8 mouse cellular contexts compared by ENCODE assay signal in genomic region chr4:129288067-129288466, GRCm38 (mm10). TPM values are rescaled to one million over a fixed set of nuclear protein-coding genes. Genes with fewer than 3 reads are reported as not detected.
DNase-seq lines count a peak whose midpoint lies in the region; ATAC-seq and TF ChIP-seq lines count a peak whose summit lies in the region.

No protein-coding gene starts in this region.

- TF ChIP-seq CTCF in lung, embryonic 14.5 days (IDR thresholded peaks at IDR 0.05; ENCODE audit: low read depth) = no peak

- H3K36me3 ChIP-seq in lung, embryonic 14.5 days (ENCODE audit: insufficient read depth) = no peaks in the 10 kb centered on the region
- H3K36me3 ChIP-seq in intestine, embryonic 14.5 days (ENCODE audit: control insufficient read depth, insufficient read depth, low read length) = no peaks in the 10 kb centered on the region
- no peaks in the 10 kb centered on the region for H3K36me3 ChIP-seq in neural tube, embryonic 12.5 days

- H3K4me1 ChIP-seq in lung, embryonic 14.5 days (ENCODE audit: insufficient read depth) = peaks cover 10% of the 10 kb centered on the region; the same call in 1 of the 2 replicates
- peaks cover 7% of the 10 kb centered on the region; the same call in 1 of the 2 replicates for H3K4me1 ChIP-seq in intestine, embryonic 14.5 days (replicated peaks; ENCODE audit: control insufficient read depth, insufficient read depth, low read length)
- H3K4me1 ChIP-seq in neural tube, embryonic 12.5 days = peaks cover 13% of the 10 kb centered on the region

- no peak for DNase-seq in lung, embryonic 14.5 days
- DNase-seq in lung, postnatal 25 days (ENCODE audit: low spot score) = no peak
- DNase-seq in gastrocnemius, adult 8-10 months (ENCODE audit: low spot score in 2 of 2) = peak; percentile 37 to 57
- no peak for DNase-seq in intestine, embryonic 14.5 days (ENCODE audit: low spot score)
- DNase-seq in ovary, postnatal 36 days (ENCODE audit: low spot score) = no peak
- DNase-seq in ovary, postnatal 14 days (ENCODE audit: low spot score) = no peak
- no peak for DNase-seq in retina, embryonic 14.5 days (ENCODE audit: low spot score)

- H3K9ac ChIP-seq in lung, embryonic 14.5 days = no peak overlapping the region
- no peak overlapping the region for H3K9ac ChIP-seq in intestine, embryonic 14.5 days (ENCODE audit: low read length)
- H3K9ac ChIP-seq in neural tube, embryonic 12.5 days = no peak overlapping the region

- H3K4me2 ChIP-seq in lung, embryonic 14.5 days = peak overlapping the region; percentile 97; the same call in 1 of the 2 replicates
- H3K4me2 ChIP-seq in intestine, embryonic 14.5 days (ENCODE audit: low read length) = peak overlapping the region; percentile 100
- peak overlapping the region; percentile 97 for H3K4me2 ChIP-seq in neural tube, embryonic 12.5 days (replicated peaks)

- no peak for ATAC-seq in lung, embryonic 14.5 days (ENCODE audit: insufficient read depth)
- ATAC-seq in intestine, embryonic 14.5 days (replicated peaks; ENCODE audit: low FRiP score, low TSS enrichment, low read depth) = no peak
- ATAC-seq in neural tube, embryonic 12.5 days (ENCODE audit: low FRiP score, low read depth) = no peak

- peak overlapping the region; percentile 46 for H3K4me3 ChIP-seq in lung, embryonic 14.5 days (ENCODE audit: low read depth, low read length)
- no peak overlapping the region; the same call in 1 of the 2 replicates for H3K4me3 ChIP-seq in intestine, embryonic 14.5 days (ENCODE audit: low read depth, low read length)
- H3K4me3 ChIP-seq in neural tube, embryonic 12.5 days = no peak overlapping the region

- 29% methylated on average over 3 of the region's 3 CpGs for WGBS in lung, embryonic 14.5 days
- 33% methylated on average over 3 of the region's 3 CpGs for WGBS in intestine, embryonic 14.5 days
- 41% methylated on average over 3 of the region's 3 CpGs for WGBS in neural tube, embryonic 12.5 days

- no peaks in the 10 kb centered on the region for H3K9me3 ChIP-seq in lung, embryonic 14.5 days (ENCODE audit: low read depth, low read length)
- no peaks in the 10 kb centered on the region for H3K9me3 ChIP-seq in intestine, embryonic 14.5 days (ENCODE audit: control insufficient read depth, low read length)
- H3K9me3 ChIP-seq in neural tube, embryonic 12.5 days = no peaks in the 10 kb centered on the region

- peaks cover 20% of the 10 kb centered on the region for H3K27me3 ChIP-seq in lung, embryonic 14.5 days (ENCODE audit: insufficient read depth, low read length)
- H3K27me3 ChIP-seq in intestine, embryonic 14.5 days (replicated peaks; ENCODE audit: control insufficient read depth, insufficient read depth, low read length) = peaks cover 17% of the 10 kb centered on the region
- peaks cover 22% of the 10 kb centered on the region for H3K27me3 ChIP-seq in neural tube, embryonic 12.5 days (replicated peaks)

- H3K27ac ChIP-seq in lung, embryonic 14.5 days (ENCODE audit: low read depth) = no peak overlapping the region
- no peak overlapping the region for H3K27ac ChIP-seq in intestine, embryonic 14.5 days (ENCODE audit: low read depth)
- no peak overlapping the region for H3K27ac ChIP-seq in neural tube, embryonic 12.5 days

RNA-seq across cellular contexts. Expression of gene Sync, which starts 0.7 kb away (rescaled TPM):
- 0.33 and 0.54 TPM in 2 replicates for polyA plus RNA-seq in lung, embryonic 14.5 days (2014; fragmentation: Nextera tagmentation; extraction: Ambion mirVana)
- 10 to 100 TPM; 46.1 to 56.7 (median 48.1) TPM for total RNA-seq in gastrocnemius, adult 8-10 months (2022)
- polyA plus RNA-seq in intestine, embryonic 14.5 days (2014; fragmentation: Nextera tagmentation; extraction: Ambion mirVana) = 1.3 and 2.1 TPM in 2 replicates
- polyA plus RNA-seq in neural tube, embryonic 12.5 days (2016; fragmentation: Nextera tagmentation; extraction: Ambion mirVana) = 1.7 and 1.9 TPM in 2 replicates

RNA-seq across cellular contexts. Expression of gene C77080, which starts 26.9 kb away (rescaled TPM):
- polyA plus RNA-seq in lung, embryonic 14.5 days (2014; fragmentation: Nextera tagmentation; extraction: Ambion mirVana) = 2.8 and 3.2 TPM in 2 replicates
- 1 to 10 TPM in 1 of 4 experiments, under 1 TPM in 3; 0.58 to 1.6 (median 0.75) TPM for total RNA-seq in gastrocnemius, adult 8-10 months (2022)
- 7.2 and 7.4 TPM in 2 replicates for polyA plus RNA-seq in intestine, embryonic 14.5 days (2014; fragmentation: Nextera tagmentation; extraction: Ambion mirVana)
- 4.0 and 4.6 TPM in 2 replicates for polyA plus RNA-seq in neural tube, embryonic 12.5 days (2016; fragmentation: Nextera tagmentation; extraction: Ambion mirVana)

RNA-seq across cellular contexts. Expression of gene Rbbp4, which starts 47.1 kb away (rescaled TPM):
- 387 and 402 TPM in 2 replicates for polyA plus RNA-seq in lung, embryonic 14.5 days (2014; fragmentation: Nextera tagmentation; extraction: Ambion mirVana)
- 10 to 100 TPM; 35.5 to 40.8 (median 40.0) TPM for total RNA-seq in gastrocnemius, adult 8-10 months (2022)
- 333 and 352 TPM in 2 replicates for polyA plus RNA-seq in intestine, embryonic 14.5 days (2014; fragmentation: Nextera tagmentation; extraction: Ambion mirVana)
- 451 and 469 TPM in 2 replicates for polyA plus RNA-seq in neural tube, embryonic 12.5 days (2016; fragmentation: Nextera tagmentation; extraction: Ambion mirVana)

RNA-seq across cellular contexts. Expression of gene Zbtb8os, which starts 47.4 kb away (rescaled TPM):
- 49.2 and 51.6 TPM in 2 replicates for polyA plus RNA-seq in lung, embryonic 14.5 days (2014; fragmentation: Nextera tagmentation; extraction: Ambion mirVana)
- total RNA-seq in gastrocnemius, adult 8-10 months (2022) = 10 to 100 TPM; 24.3 to 32.6 (median 26.6) TPM
- 46.9 and 51.3 TPM in 2 replicates for polyA plus RNA-seq in intestine, embryonic 14.5 days (2014; fragmentation: Nextera tagmentation; extraction: Ambion mirVana)
- 34.2 and 38.0 TPM in 2 replicates for polyA plus RNA-seq in neural tube, embryonic 12.5 days (2016; fragmentation: Nextera tagmentation; extraction: Ambion mirVana)

Comparison
In these comparisons a context has a peak if more than half of its experiments do, and no peak if none do; other contexts are left out.
1. DNase-seq: peak in gastrocnemius, adult 8-10 months (2 of 2); none in lung, embryonic 14.5 days (single experiment), lung, postnatal 25 days (single experiment), intestine, embryonic 14.5 days (single experiment), ovary, postnatal 36 days (single experiment), ovary, postnatal 14 days (single experiment) and retina, embryonic 14.5 days (single experiment).
2. Peak in every context shown above with its lines, with median percentiles within 50 percentile points of each other: H3K4me2 ChIP-seq.